Mouse (Mus musculus): ENCODE measurements around the gene Gm21788. TPM values are rescaled to one million over a fixed set of nuclear protein-coding genes. Genes with fewer than 3 reads are reported as not detected.

The Gm21788 gene
- not detected in 2 replicates for polyA plus RNA-seq (2015; fragmentation: Nextera tagmentation; extraction: Ambion mirVana)

GRCm38 (mm10) chrY:7404710-7405109 lies at the start of gene Gm21788:
Gm21788 (plus strand) TSS chrY:7405010.

Other genes with a start within 250 kb of the Gm21788 start
- not detected in 2 replicates for gene Gm21244, start 235.7 kb upstream of the Gm21788 start, polyA plus RNA-seq (2015; fragmentation: Nextera tagmentation; extraction: Ambion mirVana)
- gene Gm28998, start 151.2 kb upstream of the Gm21788 start, polyA plus RNA-seq (2015; fragmentation: Nextera tagmentation; extraction: Ambion mirVana), result not detected in 2 replicates
- gene Gm20826, start 233.5 kb downstream of the Gm21788 start, polyA plus RNA-seq (2015; fragmentation: Nextera tagmentation; extraction: Ambion mirVana), result not detected in 2 replicates

Data from adrenal gland, postnatal 0 days (tissue).